Mouse (Mus musculus) right cerebral cortex, postnatal 36 days (tissue): ENCODE results near the gene Ncstn.
A peak's percentile ranks its signal among the peaks of the same experiment; 100 is the strongest.

ENCODE experiments used
- DNase-seq, 2 experiments: peaks; one replicate each; pipeline ENCODE4 v3.0.0; 2022; ENCODE audit warnings: low spot score in 2 of 2, mixed read lengths in 1 of 2

Ncstn gene

DNA sequence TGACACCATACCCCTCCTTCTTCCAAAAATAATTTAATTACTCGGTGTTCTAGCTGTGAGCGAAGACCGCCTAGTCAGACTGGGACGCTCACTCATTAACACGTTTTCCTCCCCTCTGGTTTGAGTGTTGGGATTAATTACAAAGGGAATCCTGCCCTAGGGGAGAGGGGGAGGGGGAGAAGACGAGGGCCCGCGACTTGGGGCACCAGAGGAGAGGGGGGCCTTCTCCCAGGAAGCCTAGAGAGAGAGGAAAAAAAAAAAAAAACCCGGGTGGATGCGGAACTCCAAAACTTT, 54.8 kb downstream of the Ncstn start:
- no peak for DNase-seq

DNA sequence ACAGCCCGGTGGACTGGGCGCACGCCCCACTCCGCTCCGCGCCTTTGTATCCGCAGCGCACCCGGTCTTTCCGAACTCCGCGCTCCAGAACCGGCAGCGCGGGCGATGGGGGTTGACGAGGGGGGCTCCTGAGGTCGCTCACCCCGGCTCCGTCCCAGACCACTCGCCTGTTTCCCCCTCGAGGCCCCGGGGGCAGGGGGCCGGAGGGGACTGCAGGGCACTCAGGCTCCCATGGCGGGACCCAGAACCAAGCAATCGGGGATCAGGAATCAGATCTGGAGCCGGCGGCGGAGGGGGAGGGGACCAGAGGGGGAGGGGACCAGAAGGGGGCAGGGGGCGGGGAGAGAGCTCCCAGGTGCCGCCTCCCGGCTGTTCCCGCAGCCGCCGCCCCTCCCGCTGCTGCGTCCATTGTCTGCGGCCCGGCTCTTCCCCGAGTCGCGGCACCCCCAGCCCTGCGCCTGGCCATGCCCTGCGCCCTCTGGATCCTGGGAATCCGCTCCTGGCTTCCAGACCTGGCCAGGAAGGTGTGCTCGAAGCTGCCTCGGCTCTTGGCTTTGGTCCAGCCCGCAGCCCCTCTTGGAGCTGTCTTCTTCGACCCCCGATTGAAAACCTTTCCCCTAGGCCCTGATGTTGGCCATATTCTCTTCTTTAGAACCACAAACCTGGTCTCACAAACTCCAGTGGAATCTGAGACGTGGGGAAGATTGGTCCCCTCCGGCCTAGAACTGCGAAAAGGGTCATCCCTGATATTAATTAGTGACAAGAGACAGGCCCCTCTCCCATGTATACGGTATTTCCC, 55.4 kb downstream of the Ncstn start:
- peak; percentile 47 to 57 for DNase-seq

DNA sequence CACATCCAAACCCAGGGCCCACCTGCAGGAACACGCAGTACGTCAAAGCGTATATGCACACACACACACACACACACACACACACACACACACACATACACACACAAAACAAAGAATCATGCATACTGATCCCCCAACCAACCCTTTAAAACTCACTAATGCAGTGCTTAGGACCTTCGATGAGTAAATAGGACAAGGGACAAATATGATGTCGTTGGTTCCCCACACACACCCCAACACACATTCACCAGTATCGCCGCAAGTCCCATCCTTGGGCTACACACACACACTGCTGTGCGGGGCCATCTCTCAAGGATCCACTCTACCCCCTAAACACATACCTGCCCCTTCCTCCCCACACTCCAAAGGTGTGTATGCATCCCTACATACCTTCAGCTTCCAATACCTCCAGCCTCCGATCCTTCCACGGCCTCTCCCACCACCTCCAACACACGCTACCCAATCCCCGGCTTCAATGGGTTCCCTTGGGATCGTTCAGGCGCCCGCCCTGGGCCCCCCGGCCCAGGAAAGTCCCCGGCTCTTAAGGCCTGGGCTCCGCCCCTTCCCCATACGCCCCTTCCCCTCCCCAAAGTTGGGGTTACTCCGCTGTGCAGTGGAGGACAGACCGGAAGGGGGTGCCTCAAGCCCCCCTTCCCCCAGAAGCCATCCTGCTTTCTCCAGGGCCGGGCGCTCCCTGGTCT, 56.2 kb downstream of the Ncstn start:
- no peak for DNase-seq

DNA sequence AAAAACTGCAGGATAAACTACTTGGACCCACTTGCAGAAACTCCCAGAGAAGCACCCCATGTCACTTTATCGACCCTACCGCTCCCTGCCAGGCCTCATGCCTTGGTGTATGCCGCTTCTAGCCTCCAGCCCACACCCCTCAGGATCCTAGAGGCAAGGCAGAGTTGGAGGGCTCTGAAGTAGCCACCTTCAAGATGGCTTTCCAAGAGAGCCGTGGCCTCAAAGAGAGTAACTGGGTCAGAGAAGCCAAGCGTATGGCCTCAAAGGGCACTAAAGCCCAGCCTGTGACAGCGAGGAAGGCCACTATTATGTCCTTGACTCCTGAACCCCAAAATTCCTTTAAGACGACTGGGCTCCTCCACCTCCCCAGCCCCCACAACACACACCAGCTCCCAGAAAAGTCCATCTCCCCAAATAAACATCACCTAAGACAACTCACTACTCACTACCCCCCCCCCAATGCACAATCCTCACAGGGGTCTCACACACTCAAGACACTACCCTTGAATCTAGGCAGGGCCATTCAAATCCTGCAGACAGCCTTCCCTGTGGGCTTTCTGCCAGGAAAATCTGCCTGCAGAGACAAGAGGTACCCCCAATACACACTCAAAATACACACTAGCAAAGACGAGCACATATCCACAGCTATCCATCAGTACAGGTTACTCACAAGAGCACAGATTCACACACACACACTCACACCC, 57.2 kb downstream of the Ncstn start:
- DNase-seq: no peak

DNA sequence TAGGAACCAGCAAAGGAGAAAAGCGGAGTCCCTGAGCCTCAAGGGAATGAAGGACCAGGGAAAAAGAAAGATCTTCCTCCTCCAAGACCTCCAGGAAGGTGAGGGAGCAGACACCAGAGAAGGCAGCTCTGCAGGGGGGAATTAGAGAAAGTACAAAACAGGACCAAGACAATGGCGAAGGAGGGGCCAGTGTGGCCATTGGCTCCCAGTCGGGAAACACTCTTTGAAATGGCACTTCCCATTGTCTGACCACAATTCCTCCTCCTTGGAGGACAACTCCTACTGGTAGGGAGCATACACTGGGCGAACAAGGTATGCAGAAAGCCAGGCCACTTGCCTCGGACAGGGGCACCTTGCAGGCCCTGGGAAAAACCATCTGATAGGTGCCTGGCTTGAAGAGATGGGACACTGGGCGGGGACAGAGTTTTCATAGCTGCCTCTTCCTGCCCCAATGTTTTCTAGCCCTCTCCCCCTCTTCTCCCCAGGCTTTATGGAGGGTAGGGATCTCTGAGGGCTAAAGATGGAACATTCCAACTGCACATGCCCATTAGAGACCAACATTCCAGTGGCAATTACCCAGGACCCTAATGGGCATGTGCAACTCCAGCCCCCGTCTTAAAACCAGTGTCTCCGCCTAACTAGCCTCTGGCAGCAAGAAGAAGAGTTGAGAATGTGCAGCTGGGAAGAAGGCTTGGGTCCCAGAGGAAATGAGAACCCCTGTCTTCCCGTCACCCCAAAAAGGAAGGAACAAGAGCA, 58.3 kb downstream of the Ncstn start:
- no peak for DNase-seq

DNA sequence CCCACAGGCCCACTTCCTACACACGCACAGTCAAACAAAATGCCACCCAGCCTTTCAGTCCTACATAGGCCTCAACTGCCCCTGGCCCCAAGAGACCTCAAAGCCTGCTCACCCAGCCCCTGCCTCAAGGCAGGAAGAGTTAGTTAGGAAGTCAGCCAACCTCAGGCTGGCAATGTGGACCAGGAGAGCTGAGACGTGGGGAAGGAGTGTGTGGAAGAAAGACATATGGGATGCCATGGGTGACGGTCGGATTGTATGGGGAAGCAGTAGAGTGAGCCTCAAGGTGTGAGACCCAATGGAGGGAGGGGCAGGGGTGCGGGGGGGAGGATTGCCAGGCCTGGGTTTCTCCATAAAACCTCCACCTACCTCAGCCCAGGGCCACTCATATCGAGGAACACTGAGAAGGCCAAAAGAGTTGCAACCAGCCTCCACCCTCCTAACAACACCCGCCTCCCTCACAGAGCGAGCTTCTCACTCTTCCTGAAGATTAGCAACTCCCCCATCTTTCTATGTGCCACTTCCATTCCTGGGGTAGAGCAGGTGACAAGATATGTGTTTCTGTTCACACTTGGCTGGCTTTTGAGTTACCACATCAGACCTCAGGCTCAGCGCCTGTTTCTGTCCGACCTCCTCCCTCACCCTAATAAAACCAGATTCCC, 62.6 kb downstream of the Ncstn start:
- no peak for DNase-seq

DNA sequence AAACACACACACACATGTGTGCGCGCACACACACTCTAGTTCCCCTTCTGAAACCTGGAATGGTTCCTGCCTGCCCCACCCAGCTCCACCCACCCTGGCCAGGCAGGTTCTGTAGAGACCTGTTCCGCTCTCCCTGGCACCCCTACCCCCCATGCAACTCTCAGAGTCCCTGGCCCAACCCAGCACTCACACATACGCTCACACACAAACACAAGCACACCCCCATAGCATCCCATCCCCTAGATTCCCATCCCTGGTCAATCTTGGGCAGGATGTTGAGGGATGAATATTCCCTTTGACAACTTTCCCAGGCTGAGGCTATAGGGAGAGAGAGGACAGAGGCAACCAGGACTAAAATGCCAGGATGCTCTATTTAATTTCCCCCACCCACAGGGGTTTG, 63.3 kb downstream of the Ncstn start:
- DNase-seq: no peak

DNA sequence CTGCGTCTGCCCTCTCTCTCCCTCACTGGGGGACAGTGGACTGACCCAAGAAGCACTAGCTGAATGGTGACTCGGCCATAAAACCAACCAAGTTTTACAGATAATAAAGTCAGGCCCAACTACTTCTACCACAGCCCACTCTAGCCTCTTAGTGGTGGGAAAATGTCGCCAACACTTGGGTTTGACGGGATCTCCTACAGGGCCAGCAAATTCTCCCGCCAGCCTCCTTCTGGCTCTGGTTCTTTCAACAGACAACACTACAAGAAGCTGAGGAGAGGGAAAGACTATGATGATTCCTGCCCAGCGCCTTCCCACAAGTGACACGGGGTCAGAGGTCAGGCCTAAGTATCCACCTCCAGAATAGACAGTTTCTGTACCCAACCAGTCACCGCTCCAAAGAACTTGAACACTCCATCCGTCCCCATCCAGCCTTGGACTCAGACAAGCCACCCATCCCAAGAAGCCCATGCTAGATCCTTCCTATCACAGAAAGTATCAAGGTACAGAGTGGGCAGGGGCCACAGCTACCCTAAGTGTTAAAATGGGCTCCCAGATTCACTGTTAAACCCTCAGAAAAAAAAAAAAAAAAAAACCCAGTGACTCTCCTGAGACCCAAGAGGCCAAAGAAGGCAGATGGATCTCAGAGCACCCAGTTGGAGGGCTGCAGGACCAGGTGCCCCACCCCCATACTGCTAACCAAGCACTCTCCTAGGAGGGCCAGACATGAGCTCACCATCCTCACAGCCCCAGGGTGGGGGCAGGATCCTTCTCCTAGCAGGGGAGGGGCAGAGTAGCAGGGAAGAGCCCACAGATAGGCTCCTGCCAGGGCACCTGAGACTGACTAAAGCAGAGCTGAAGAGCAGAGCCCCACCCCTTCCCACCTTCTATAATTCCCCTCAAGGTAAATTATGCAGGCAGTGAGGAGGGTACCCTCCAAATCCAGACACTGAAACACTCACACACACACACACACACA, 64.0 kb downstream of the Ncstn start:
- DNase-seq: no peak

DNA sequence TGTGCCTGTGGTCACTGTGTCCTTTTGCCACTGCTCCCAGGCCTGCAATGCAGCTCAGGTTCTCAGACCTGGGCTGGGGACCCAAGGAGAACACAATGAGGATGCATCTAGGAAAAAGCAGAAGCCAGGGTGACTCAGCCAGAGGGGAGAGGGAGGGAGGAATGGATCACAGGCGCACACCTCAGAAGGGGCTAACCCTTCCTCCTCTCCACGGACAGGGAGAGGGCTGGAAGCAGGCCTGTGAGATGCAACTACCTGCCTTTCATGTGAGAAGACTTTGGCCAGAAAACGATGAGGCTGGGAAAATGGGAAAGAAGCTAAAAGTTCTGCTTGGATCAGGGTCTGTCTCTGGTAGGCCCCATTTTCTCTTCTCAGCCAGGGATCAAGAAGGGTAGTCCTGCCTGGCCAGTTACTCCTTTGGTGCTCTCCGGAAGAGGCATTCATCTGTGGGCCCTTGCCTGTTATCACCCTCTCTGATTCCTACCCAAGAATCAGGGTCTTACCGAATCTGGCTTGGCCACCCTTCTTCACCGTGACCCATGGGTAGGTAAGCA, 65.0 kb downstream of the Ncstn start:
- DNase-seq: no peak

DNA sequence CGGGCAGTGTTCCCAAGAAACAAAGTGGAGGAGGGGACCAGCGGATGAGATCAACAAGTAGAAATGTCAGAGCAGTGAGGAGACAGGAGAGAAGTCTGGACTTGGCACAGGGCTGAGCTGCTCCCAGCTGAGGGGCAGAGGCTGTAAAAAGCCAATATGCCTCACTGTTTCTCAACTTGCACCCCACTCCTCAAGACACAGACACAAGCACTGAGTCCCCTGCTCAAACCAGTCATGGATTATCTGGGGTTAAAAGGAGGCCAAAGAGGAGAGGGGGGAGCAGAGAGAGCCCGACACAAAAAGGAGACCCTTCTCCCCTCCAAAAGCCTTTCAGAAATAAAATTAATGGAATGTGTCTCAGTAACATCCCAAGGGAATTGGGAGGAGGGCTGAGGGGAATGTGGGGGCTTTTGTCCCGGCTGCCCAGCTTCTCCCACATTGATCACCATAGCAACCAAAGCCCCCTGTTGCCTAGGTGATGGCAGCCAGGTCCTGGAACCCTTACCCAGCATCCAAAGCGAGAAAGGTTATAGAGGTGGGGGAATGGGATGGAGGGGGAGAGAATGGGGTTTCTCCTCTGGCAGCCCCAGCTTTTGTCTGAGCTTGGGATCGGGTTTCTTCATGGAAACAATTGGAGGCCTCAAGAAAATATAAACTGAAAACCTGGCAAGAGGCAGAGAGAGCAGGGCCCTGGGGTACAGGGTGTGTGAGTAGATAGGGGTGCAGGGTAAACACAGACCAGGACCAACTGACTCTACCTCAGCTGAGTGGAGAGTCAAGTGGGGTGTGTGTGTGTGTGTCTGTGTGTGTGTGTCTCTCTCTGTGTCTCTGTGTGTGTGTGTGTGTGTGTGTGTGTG, 65.7 kb downstream of the Ncstn start:
- no peak for DNase-seq

DNA sequence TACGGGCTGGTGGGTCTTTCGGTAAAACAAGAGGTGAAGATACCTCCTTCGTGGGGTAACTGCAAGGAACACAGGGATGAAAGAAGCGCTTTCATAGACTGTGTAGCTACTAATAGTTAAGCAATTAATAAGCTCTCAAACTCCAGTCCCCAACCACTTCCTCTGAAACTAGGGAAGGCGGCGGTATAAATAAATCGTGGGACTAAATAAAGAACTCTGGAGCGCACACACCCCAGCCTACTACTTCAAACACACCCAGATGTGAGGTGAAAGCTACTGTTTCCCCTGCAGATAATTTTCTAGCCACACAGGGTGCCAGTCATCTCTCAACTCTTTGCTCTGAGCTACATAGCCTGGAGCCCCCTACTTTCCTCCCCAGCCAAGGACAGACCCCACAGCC, 66.6 kb downstream of the Ncstn start:
- DNase-seq: no peak
